Mouse (Mus musculus) kidney, embryonic 16.5 days (tissue): Measurements from ENCODE around the gene Mfsd6l. TPM values are rescaled to one million over a fixed set of nuclear protein-coding genes. Genes with fewer than 3 reads are reported as not detected.

ENCODE experiments used
- ATAC-seq: fragments of 200-750 bp; cut with Nextera tagmentation; 2 replicates; pipeline ENCODE4 v1.8.0; 2017; ENCODE audit warnings: moderate TSS enrichment; ENCODE audit not compliant: low FRiP score, low TSS enrichment
- H3K27ac ChIP-seq: fragments of 300-500 bp; sonication (generic); 2 replicates; pipeline ENCODE4 v1.5.1; 2014; ENCODE audit warnings: low read length
- H3K27me3 ChIP-seq: fragments of 300-500 bp; sonication (generic); 2 replicates; pipeline ENCODE4 v1.6.1; 2014; ENCODE audit warnings: low read length, control low read depth, mixed read lengths; ENCODE audit not compliant: insufficient read depth
- H3K36me3 ChIP-seq: fragments of 300-500 bp; sonication (generic); 2 replicates; pipeline ENCODE4 v1.6.1; 2014; ENCODE audit warnings: low read length, control low read depth, mixed read lengths; ENCODE audit not compliant: insufficient read depth
- H3K4me1 ChIP-seq: fragments of 300-500 bp; sonication (generic); 2 replicates; pipeline ENCODE4 v1.6.1; 2014; ENCODE audit warnings: low read length, control low read depth, mixed read lengths; ENCODE audit not compliant: insufficient read depth
- H3K4me2 ChIP-seq: fragments of 300-500 bp; sonication (generic); replicated peaks from 2 replicates; pipeline ENCODE4 v1.6.1; 2014; ENCODE audit warnings: low read depth, low read length
- H3K4me3 ChIP-seq: fragments of 300-500 bp; sonication (generic); 2 replicates; pipeline ENCODE4 v1.5.1; 2014; ENCODE audit warnings: mild to moderate bottlenecking, low read length
- H3K9ac ChIP-seq: fragments of 300-500 bp; sonication (generic); replicated peaks from 2 replicates; pipeline ENCODE4 v1.6.1; 2014; ENCODE audit warnings: low read length
- H3K9me3 ChIP-seq: fragments of 300-500 bp; sonication (generic); 2 replicates; pipeline ENCODE4 v1.6.1; 2016; ENCODE audit warnings: low read length, control low read depth
- WGBS: fragments of 180-500 bp; shearing (Covaris S2); extraction: QIAGEN DNeasy Blood & Tissue Kit; methylation state at CpG from one replicate; pipeline ENCODE4 v1.1.7; 2014; 5-methylcytosine and 5-hydroxymethylcytosine counted together
- polyA plus RNA-seq: library from polyadenylated mRNA; unstranded; fragments of >200 nt; fragmentation: Nextera tagmentation; extraction: Ambion mirVana; gene quantifications from 2 replicates; pipeline ENCODE4 v1.2.1, GENCODE M21; 2015

The Mfsd6l gene
- polyA plus RNA-seq, 1 experiment from 2014 or later, result 2.9 TPM

DNA sequence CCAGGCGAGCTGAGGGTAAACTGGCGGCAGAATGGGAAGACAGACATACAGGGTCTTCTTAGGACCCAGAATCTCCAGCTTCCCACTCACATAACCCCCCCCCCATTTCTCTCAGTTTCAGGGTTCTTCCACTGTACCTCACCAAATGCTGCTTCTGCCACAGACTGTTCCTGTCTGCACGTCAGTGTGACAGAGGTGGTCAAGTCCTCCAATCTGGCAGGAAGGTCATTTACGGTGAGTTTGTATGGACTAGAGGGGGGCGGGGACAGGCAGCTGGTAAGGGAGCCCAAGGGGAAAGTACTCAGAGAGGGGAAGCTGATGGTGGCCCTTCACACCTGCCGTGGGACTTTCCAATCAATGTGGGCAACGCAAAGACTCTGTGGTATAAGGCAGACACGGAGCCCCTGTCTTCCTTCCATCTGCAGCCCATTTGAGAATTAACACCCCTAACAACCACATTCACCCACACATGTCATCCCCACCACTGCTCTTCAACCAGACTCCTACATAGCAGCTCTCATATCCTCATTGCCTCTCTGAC, 10.2 kb upstream of the Mfsd6l start:
- Histone ChIP-seq H3K27ac (no peak overlapping the region), H3K4me1 (peaks cover 4% of the 10 kb centered on the region; the same call in 1 of the 2 replicates), H3K4me2 (no peak overlapping the region), H3K27me3 (no peaks in the 10 kb centered on the region; the same call in 1 of the 2 replicates), H3K9ac (no peak overlapping the region), H3K36me3 (no peaks in the 10 kb centered on the region), H3K9me3 (no peaks in the 10 kb centered on the region), H3K4me3 (no peak overlapping the region)
- ATAC-seq, result no peak
- WGBS, result 76% methylated on average over 8 of the region's 8 CpGs

GRCm38 (mm10) chr11:68547484-68547883, 8.5 kb upstream of the Mfsd6l start:
- peaks cover 4% of the 10 kb centered on the region; the same call in 1 of the 2 replicates for H3K4me1 ChIP-seq
- H3K4me2 ChIP-seq, result no peak overlapping the region
- no peaks in the 10 kb centered on the region for H3K36me3 ChIP-seq
- no peak overlapping the region for H3K9ac ChIP-seq
- no peak overlapping the region for H3K27ac ChIP-seq
- no peak for ATAC-seq
- H3K4me3 ChIP-seq, result no peak overlapping the region
- no peaks in the 10 kb centered on the region; the same call in 1 of the 2 replicates for H3K27me3 ChIP-seq
- no peaks in the 10 kb centered on the region for H3K9me3 ChIP-seq
- 49% methylated on average over 2 of the region's 2 CpGs for WGBS

GRCm38 (mm10) chr11:68549597-68549996, 6.4 kb upstream of the Mfsd6l start:
- Histone ChIP-seq H3K36me3 (no peaks in the 10 kb centered on the region), H3K4me1 (peaks cover 4% of the 10 kb centered on the region; the same call in 1 of the 2 replicates), H3K4me3 (no peak overlapping the region), H3K27ac (no peak overlapping the region), H3K9ac (no peak overlapping the region), H3K9me3 (no peaks in the 10 kb centered on the region), H3K4me2 (no peak overlapping the region), H3K27me3 (no peaks in the 10 kb centered on the region)
- ATAC-seq, result no peak
- WGBS, result 58% methylated on average over 3 of the region's 3 CpGs

DNA sequence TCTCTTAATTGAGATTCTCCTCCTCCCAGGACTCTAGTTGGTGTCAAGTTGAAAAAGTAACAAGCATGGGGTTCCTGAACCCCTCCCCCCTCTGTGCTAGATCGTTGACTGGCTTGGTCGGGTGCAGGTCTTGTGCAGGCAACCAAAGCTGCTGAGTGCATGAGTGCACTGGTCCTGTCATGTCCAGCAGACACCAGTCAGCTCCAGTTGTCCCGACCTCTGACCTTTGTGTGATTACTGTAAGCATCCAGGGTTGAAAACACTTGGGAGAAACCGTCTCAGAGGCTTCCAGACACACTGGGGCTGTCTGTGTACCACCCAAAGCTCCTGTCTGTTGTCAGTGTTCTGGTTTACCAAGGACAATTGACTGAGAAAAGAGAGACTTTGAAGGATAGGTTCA, 5.6 kb upstream of the Mfsd6l start:
- no peaks in the 10 kb centered on the region for H3K9me3 ChIP-seq
- no peaks in the 10 kb centered on the region for H3K36me3 ChIP-seq
- no peak overlapping the region for H3K4me3 ChIP-seq
- ATAC-seq, result 0 out of 2 replicates have a peak, but pooled peaks have one; percentile 23
- WGBS, result 50% methylated on average over 4 of the region's 4 CpGs
- no peak overlapping the region for H3K9ac ChIP-seq
- no peaks in the 10 kb centered on the region for H3K27me3 ChIP-seq
- H3K4me1 ChIP-seq, result no peaks in the 10 kb centered on the region; the same call in 1 of the 2 replicates
- no peak overlapping the region for H3K4me2 ChIP-seq
- H3K27ac ChIP-seq, result no peak overlapping the region

DNA sequence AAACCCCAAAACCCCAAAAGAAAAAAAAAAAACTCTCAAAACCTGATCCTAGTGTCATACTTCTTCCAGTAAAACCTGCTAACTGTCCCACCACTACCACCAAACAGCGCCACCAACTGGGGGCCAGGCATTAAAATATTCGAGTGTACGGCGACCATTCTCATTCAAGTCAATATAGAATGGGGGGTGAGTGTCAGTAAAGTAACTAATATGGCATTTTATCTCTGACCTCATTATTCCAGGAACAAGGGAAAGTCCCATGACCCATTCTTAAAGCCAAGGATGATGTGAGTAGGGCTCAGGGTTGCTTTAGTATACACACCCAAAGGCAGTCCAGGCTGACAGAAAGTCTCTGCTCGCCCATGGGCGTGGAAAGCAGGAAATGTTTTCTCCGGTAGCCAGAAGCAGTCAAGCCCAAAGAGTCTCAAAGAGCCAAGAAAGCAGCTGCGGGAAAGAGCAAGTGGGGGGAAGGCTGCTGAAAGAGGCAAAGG, 2.0 kb upstream of the Mfsd6l start:
- Histone ChIP-seq H3K4me3 (no peak overlapping the region), H3K4me2 (no peak overlapping the region), H3K27ac (no peak overlapping the region), H3K9ac (no peak overlapping the region), H3K27me3 (no peaks in the 10 kb centered on the region), H3K4me1 (peaks cover 8% of the 10 kb centered on the region), H3K9me3 (no peaks in the 10 kb centered on the region), H3K36me3 (no peaks in the 10 kb centered on the region)
- WGBS, result 34% methylated on average over 8 of the region's 8 CpGs
- no peak for ATAC-seq

- no peaks in the 10 kb centered on the region for H3K27me3 ChIP-seq
- H3K4me3 ChIP-seq, result no peak overlapping the region
- no peaks in the 10 kb centered on the region for H3K9me3 ChIP-seq
- no peak overlapping the region for H3K9ac ChIP-seq
- no peaks in the 10 kb centered on the region for H3K36me3 ChIP-seq
- H3K4me1 ChIP-seq, result peaks cover 8% of the 10 kb centered on the region
- H3K4me2 ChIP-seq, result no peak overlapping the region
- 47% methylated on average over 1 of the region's 1 CpGs for WGBS
- ATAC-seq, result no peak
- H3K27ac ChIP-seq, result no peak overlapping the region
These were observed 3.6 kb downstream of the Mfsd6l start for GRCm38 (mm10) chr11:68559546-68559945.

DNA sequence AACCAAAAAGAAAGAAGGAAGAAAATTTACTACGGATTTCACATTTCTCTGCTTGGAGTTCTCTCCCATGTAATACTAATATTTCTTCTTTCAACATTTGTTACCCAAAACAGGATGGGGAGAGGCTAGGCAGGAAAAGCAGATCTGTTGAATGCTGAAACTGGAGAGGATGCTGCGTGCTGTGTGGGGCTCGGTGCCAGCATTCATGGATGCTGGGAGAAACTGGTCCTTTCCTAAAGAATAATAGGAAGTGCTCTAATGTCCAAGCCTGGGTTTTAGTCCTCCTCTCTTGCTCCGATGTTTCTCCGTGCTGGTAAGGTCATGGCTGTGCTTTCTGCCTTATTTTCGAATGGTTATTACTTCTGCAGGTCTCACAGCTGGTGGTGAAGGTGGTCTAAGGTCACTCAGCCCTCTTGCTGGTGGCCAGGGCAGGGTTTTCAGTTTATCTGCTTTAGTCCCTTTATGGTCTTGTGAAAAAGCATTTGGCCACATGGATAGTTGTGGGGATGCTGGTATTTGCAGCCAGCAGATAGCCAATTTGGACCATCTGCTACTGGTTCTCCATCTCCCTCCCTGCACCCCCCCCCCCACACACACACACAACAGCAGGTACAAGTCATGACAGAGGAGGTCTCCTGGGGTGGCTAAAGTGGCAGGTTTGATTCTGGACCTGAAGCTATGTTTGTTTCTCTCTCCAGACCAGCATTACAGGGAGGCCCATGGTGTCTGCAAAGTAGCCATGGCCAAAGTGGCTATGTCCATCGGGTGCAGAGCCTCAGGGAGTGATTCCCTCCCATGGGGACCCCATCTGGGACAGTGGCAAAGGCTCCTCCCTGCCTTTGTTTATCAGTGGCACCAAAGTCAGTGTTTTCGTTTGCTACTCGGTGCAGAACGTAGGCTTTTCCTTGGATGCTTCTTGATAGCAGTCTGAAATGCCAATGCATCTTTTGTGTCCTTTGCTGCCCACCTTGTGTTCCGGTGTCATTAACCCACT, 6.3 kb downstream of the Mfsd6l start:
- Histone ChIP-seq H3K9ac (no peak overlapping the region), H3K4me3 (no peak overlapping the region), H3K27ac (no peak overlapping the region), H3K4me1 (0 out of 2 replicates have a peak, but pooled peaks cover 4% of the 10 kb centered on the region), H3K36me3 (no peaks in the 10 kb centered on the region), H3K27me3 (no peaks in the 10 kb centered on the region), H3K9me3 (no peaks in the 10 kb centered on the region), H3K4me2 (no peak overlapping the region)
- no peak for ATAC-seq
- 70% methylated on average over 11 of the region's 11 CpGs for WGBS

DNA sequence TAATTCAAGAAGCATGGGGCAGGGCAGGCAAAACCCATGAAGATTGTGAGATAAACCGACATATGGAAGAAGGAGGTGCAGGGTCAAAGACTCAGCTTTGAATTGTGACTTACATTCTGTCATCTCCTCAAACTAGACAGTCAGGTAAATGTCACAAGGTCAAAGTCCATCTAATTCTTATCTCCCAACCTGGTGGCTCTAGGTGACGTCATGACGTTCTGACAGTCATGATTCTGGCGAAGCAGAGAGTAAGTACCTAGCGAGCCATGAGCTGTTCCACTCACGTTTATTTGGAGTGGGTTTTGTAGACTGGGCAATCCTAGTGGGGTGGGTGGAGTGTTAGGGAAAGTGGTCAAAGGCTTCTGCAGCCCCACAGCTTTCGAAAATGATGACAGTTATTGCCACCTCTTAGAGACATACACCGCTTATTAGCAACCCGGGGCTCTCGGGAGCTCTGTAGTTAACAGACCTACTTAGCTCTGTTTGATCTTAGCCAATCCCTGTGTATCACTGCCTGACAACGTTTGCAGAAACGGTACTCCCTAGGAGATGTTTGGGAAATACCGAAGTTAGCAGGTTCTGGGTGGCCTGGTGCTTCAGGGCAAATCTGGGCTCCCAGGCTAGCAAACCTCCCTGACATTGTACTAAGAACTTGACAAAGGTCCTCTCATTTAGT, 8.5 kb downstream of the Mfsd6l start:
- no peak overlapping the region for H3K9ac ChIP-seq
- H3K27ac ChIP-seq, result no peak overlapping the region
- 73% methylated on average over 13 of the region's 13 CpGs for WGBS
- H3K4me3 ChIP-seq, result no peak overlapping the region
- no peak for ATAC-seq
- no peaks in the 10 kb centered on the region for H3K27me3 ChIP-seq
- H3K4me2 ChIP-seq, result no peak overlapping the region
- 0 out of 2 replicates have a peak, but pooled peaks cover 4% of the 10 kb centered on the region for H3K4me1 ChIP-seq
- no peaks in the 10 kb centered on the region for H3K36me3 ChIP-seq
- H3K9me3 ChIP-seq, result no peaks in the 10 kb centered on the region

GRCm38 (mm10) chr11:68565032-68565429, 9.0 kb downstream of the Mfsd6l start:
- Histone ChIP-seq H3K9ac (no peak overlapping the region), H3K27ac (no peak overlapping the region), H3K36me3 (no peaks in the 10 kb centered on the region), H3K9me3 (no peaks in the 10 kb centered on the region), H3K4me1 (0 out of 2 replicates have a peak, but pooled peaks cover 4% of the 10 kb centered on the region), H3K4me3 (no peak overlapping the region), H3K4me2 (no peak overlapping the region), H3K27me3 (no peaks in the 10 kb centered on the region)
- ATAC-seq, result no peak
- 91% methylated on average over 3 of the region's 3 CpGs for WGBS
